Mouse (Mus musculus) G1E-ER4 (cell line): ENCODE data around the gene Cks1b. TPM values are rescaled to one million over a fixed set of nuclear protein-coding genes. Genes with fewer than 3 reads are reported as not detected.

Experiments
- GATA1 ChIP-seq: IDR thresholded peaks from one replicate; pipeline ENCODE4 v1.8.0; 2012; ENCODE audit warnings: low read length, inconsistent platforms
- polyA plus RNA-seq: library from polyadenylated mRNA; stranded (reverse); fragments of >175 nt; gene quantifications from 2 replicates; pipeline ENCODE4 v1.2.3, GENCODE M21; 2012

Cks1b gene
- polyA plus RNA-seq, 1 experiment: 87.0 TPM

GRCm38 (mm10) chr3:89435041-89435440, 16.9 kb upstream of the Cks1b start:
- TF ChIP-seq GATA1: no peak

- TF ChIP-seq GATA1: no peak
Observed at GRCm38 (mm10) chr3:89434532-89434931, 16.3 kb upstream of the Cks1b start.

- no peak for TF ChIP-seq GATA1
Observed at GRCm38 (mm10) chr3:89432606-89433005, 14.4 kb upstream of the Cks1b start.

DNA sequence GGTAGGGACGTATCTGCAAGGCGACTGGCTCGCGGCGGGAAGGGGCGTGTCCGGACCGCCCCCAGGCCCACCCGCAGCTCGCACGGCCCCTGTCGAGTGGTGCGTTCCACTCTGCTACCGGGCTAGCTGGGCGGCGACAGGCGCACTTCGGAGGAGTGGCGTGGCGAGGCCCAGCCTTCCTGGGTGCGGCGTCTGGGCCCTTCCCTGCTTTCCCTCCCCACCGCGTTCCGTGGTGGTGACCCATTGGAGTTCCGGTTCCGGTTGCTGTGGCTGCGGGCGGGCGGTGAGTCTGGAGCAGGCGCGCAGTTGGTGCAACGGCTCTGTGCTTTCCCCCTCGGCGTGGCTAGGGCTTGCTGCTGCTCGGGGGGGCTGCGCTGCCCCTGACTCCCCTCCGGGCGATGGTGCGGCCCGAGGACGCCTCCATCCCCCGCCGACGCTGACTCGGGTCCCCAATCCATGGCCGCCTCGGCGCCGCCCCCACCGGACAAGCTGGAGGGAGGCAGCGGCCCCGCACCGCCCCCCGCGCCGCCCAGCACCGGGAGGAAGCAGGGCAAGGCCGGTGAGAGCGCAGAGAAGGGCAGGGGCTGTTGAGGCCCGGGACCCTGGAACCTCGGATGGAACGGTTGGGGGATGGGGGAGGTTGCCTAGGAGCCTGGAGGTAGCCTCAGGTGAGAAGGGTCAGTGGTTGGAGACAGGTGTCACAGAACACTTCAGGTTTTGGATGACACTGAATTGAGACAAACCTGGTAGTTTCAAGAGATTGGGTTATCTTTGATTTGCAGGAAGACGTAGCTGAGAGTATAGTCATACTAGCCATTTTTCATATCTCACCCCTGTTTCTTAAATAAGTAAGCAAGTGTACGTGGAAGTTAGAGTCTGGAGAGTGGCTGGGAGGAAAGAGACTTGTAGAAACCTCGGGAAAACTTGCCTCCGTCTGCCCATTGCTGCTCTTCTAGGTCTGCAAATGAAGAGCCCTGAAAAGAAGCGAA, 12.3 kb upstream of the Cks1b start, which contains the start of gene Pygo2:
Gene Pygo2, plus strand, starts transcription at position 44 of the 989 bp plus-strand sequence.
- TF ChIP-seq GATA1: no peak

DNA sequence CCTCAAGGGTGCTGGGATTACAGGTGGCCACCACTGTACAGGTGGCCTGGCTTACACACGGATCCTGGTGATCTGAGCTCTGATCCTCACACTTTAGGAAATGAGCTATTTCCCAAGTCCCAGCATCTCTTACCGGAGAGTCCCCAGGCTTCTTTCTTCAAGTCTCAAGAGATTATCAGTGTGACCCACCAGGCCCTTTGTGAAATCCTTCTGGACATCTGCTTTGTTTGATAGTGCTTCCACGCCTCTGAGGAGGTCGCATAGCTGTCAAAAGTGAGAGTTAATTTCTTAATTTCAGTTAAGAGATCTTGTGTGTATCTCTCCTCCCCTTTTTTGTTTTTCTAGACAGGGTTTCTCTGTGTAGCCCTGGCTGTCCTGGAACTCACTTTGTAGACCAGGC, 7.7 kb upstream of the Cks1b start:
- TF ChIP-seq GATA1: no peak

GRCm38 (mm10) chr3:89425141-89425525, 7.0 kb upstream of the Cks1b start:
- no peak for TF ChIP-seq GATA1

DNA sequence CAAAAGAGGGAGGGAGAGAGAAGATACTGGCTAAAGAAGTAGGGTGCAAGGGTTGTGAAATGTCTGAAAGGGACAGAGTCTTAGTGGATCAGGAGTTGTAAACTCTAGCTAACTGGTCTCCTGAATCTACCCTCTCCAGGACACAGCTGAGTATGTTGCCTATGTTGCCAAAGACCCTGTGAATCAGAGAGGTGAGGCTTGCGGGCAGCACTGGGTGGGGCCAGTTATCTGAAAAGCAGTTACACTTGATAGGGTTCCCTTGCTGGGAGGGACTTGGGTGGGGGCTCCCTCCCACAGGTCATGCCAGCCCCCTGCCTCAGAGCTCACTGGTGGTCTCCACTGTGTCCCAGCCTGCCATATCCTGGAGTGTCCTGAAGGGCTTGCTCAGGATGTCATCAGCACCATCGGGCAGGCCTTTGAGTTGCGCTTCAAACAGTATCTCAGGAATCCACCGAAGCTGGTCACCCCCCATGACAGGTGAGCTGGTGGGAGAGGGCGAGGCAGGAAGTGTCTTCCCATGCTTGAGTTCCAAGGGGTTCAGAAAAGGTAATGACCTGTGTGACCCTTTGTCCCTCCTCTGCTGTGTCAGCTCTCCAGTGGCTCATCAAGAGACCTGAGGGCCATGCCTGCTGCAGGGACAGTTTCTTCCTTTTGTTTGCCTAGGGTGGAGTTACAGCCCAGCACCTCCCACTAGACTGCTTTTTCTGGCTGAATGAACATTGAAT, 6.4 kb upstream of the Cks1b start:
- no peak for TF ChIP-seq GATA1

GRCm38 (mm10) chr3:89422556-89423205, 4.5 kb upstream of the Cks1b start:
- TF ChIP-seq GATA1: no peak

DNA sequence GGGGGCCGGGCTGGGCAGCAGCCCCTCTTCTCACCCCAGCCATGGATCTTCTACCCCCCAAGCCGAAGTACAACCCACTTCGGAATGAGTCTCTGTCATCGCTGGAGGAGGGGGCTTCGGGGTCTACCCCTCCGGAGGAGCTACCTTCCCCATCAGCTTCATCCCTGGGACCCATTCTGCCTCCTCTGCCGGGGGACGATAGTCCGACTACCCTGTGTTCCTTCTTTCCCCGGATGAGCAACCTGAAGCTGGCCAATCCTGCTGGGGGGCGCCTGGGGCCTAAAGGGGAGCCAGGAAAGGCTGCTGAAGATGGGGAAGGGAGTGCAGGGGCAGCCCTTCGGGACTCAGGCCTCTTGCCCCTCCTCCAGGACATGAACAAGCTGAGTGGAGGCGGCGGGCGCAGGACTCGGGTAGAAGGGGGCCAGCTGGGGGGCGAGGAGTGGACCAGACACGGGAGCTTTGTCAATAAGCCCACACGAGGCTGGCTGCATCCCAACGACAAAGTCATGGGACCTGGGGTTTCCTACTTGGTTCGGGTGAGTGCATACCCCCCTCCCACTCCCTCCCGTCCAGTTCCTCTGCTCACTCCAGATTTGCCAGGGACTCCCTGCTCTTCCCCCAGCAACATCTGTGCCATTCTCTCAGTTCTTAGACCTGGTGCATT, 3.8 kb upstream of the Cks1b start:
- no peak for TF ChIP-seq GATA1

DNA sequence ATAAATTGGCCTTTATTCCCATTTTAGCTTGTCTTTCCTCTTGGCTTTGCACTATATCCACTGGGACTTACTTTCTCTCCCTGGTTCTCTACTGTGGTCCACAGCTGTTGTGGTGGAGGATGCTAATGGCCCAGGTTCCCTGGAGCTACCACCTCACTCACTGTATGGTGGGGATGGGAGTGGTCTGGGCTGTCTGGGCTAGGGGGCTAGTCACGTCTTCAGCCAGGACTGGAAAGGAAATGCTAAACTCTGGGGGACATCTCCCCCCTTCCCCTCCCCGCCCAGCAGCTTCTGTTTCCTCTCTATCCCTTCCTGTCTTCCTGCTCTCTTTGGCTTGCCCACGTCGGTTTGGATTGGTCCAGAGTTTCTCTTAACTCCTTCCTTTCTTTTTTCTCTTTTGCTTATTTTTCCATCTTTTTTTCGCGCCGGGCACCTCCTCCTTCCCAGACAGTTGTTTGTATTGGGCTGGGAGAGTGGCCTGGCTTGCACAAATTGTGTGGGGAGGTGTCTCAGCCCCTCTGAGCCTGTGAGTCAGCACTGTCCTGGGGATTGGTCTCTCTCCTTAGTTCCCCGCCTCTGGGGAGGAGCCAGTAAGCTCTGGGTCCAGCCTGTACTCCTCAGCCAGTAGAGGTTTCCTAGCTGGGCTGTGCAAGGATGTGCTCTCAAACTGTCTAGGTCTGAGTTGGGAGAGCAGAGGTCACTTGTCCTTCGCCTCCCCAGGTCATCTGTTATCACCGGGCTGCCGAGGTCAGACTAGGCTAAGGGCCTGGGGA, 3.0 kb upstream of the Cks1b start:
- TF ChIP-seq GATA1: no peak

GRCm38 (mm10) chr3:89420421-89420820, 2.2 kb upstream of the Cks1b start:
- no peak for TF ChIP-seq GATA1

GRCm38 (mm10) chr3:89419981-89420380, 1.8 kb upstream of the Cks1b start:
- no peak for TF ChIP-seq GATA1

DNA sequence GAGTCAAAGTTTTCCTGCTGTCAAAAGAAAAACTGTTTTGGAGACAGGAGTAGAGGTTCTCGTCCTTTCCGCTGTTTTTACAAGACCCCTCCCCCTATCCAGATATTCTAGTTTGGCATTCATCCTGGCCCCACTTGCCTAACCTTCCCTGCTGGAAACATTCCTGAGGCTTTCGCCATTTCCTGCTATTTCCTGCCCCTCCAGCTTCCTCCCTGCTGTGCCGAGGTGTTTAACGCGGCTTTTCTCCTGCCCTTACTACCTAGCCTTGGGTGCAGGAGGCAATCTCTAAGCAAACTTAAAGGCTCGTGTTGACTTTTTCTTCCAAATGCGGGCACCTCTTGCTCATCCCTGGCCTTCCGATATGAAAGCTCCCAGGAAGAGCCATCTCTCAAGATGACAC, 1.4 kb upstream of the Cks1b start:
- no peak for TF ChIP-seq GATA1

GRCm38 (mm10) chr3:89418861-89419250, 673 bp upstream of the Cks1b start:
- TF ChIP-seq GATA1: no peak

DNA sequence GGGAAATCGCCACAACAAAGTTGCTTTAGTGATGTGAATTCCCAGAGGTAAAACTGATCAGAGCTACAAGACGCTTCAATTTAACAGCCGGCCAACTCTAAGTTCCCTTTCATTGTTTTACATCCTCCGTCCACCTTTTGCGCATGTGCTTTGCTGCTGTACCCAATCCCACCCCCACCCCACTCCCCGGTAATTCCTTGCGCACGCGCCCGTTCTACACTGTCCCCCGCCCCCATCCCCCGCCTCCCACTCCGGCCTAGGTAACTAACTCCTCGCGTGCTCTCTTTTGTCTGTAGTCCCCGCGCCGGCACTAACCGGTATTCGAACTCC, 378 bp downstream of the Cks1b start:
- no peak for TF ChIP-seq GATA1
